15 mouse cellular contexts compared by ENCODE assay signal in the genomic region with DNA sequence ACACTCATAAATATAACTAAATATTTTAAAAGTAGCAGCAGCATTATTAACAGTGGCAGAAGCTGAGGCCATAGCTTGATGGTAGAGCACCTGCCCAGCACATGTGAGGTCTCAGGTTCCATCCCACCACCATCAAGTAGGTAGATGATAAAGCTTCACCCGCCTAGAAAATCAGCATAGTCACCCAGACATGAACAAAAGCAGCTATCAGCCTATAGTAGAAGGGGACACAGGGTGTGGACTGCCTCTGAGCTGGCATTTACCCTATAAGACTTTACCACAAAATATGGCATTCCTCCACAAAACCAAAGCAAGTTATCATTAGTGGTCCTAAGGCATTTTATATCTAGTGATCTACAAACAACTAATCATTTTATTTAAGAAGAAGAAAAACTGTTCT. TPM values are rescaled to one million over a fixed set of nuclear protein-coding genes. Genes with fewer than 3 reads are reported as not detected.
A peak's percentile ranks its signal among the peaks of the same experiment; 100 is the strongest.
DNase-seq lines count a peak whose midpoint lies in the region; ATAC-seq and TF ChIP-seq lines count a peak whose summit lies in the region.
"Had no signal": no experiment of that assay in that cellular context is flagged by ENCODE, and none has a peak within 500 bp of the region (broad histone marks: within the 10 kb centered on the region; RNA-seq: fewer than 3 reads in every experiment).

No protein-coding gene starts in this region.

- ATAC-seq in heart, embryonic 12.5 days (ENCODE audit: insufficient number of reproducible peaks, low FRiP score), result peak; percentile 34; the same call in 1 of the 2 replicates
- ATAC-seq in kidney, postnatal 0 days (replicated peaks; ENCODE audit: low FRiP score, low read depth), result no peak

- H3K4me3 ChIP-seq in heart, embryonic 12.5 days, result no peak overlapping the region
- no peak overlapping the region for H3K4me3 ChIP-seq in kidney, postnatal 0 days (replicated peaks; ENCODE audit: low read depth, low read length)
- H3K4me3 ChIP-seq in testis, adult 2 months (ENCODE audit: control insufficient read depth, low read depth, low read length), result no peak overlapping the region

- peak overlapping the region; percentile 84 for H3K27ac ChIP-seq in heart, embryonic 12.5 days (ENCODE audit: poor library complexity, severe bottlenecking)
- peak overlapping the region; percentile 77 for H3K27ac ChIP-seq in kidney, postnatal 0 days
- peak overlapping the region; percentile 24; the same call in 1 of the 2 replicates for H3K27ac ChIP-seq in testis, adult 2 months (ENCODE audit: control insufficient read depth, insufficient read depth, low read depth, low read length)
- H3K27ac ChIP-seq: hindbrain, embryonic 14.5 days had no signal

- H3K9me3 ChIP-seq in heart, embryonic 12.5 days (replicated peaks), result no peaks in the 10 kb centered on the region
- no peaks in the 10 kb centered on the region for H3K9me3 ChIP-seq in kidney, postnatal 0 days (replicated peaks; ENCODE audit: low read length)

- no peak for DNase-seq in heart, adult 18-20 months
- no peak for DNase-seq in kidney, postnatal 0 days (ENCODE audit: low spot score)
- DNase-seq in kidney, adult 18-20 months, result no peak
- DNase-seq in testis, postnatal 10 days (ENCODE audit: low spot score), result no peak
- no peak for DNase-seq in retina, postnatal 1 day
- DNase-seq in urinary bladder, postnatal 10 days (ENCODE audit: low spot score), result no peak
- DNase-seq: cerebellum, adult 2 months had no signal

- no peak overlapping the region for H3K4me2 ChIP-seq in heart, embryonic 12.5 days
- H3K4me2 ChIP-seq in kidney, postnatal 0 days (ENCODE audit: low read length), result no peak overlapping the region
- H3K4me2 ChIP-seq: hindbrain, embryonic 14.5 days had no signal

- no peaks in the 10 kb centered on the region for H3K27me3 ChIP-seq in heart, embryonic 12.5 days (replicated peaks)
- no peaks in the 10 kb centered on the region for H3K27me3 ChIP-seq in kidney, postnatal 0 days (ENCODE audit: insufficient read depth, low read length)
- H3K27me3 ChIP-seq in testis, adult 2 months (ENCODE audit: control insufficient read depth, insufficient read depth, low read length), result no peaks in the 10 kb centered on the region

- peaks cover 16% of the 10 kb centered on the region for H3K36me3 ChIP-seq in heart, embryonic 12.5 days
- H3K36me3 ChIP-seq in kidney, postnatal 0 days (ENCODE audit: insufficient read depth, low read length), result peaks cover 5% of the 10 kb centered on the region; the same call in 1 of the 2 replicates
- H3K36me3 ChIP-seq in testis, adult 2 months (ENCODE audit: control insufficient read depth, insufficient read depth, low read length), result no peaks in the 10 kb centered on the region

- 36% methylated on average over 1 of the region's 1 CpGs for WGBS in heart, embryonic 12.5 days
- WGBS in kidney, postnatal 0 days, result 80% methylated on average over 1 of the region's 1 CpGs

- H3K9ac ChIP-seq in heart, embryonic 12.5 days, result no peak overlapping the region
- no peak overlapping the region for H3K9ac ChIP-seq in kidney, postnatal 0 days (ENCODE audit: low read depth, low read length)
- H3K9ac ChIP-seq: hindbrain, embryonic 14.5 days had no signal

- TF ChIP-seq CTCF in kidney, postnatal 0 days (IDR thresholded peaks at IDR 0.05; ENCODE audit: low read depth), result no peak
- no peak for TF ChIP-seq CTCF in testis, adult 2 months (IDR thresholded peaks at IDR 0.05; ENCODE audit: control insufficient read depth, insufficient read depth, insufficient replicate concordance, low read depth, low read length)

- TF ChIP-seq POLR2A in testis, adult 2 months (IDR thresholded peaks at IDR 0.05; ENCODE audit: control insufficient read depth, low read depth, low read length), result no peak

- H3K4me1 ChIP-seq in heart, embryonic 12.5 days (replicated peaks), result peaks cover 47% of the 10 kb centered on the region
- peaks cover 13% of the 10 kb centered on the region for H3K4me1 ChIP-seq in kidney, postnatal 0 days (replicated peaks; ENCODE audit: insufficient read depth, low read length)
- H3K4me1 ChIP-seq in testis, adult 2 months (ENCODE audit: control insufficient read depth, insufficient read depth, low read length), result no peaks in the 10 kb centered on the region

RNA-seq across cellular contexts. Expression of gene 4931406P16Rik, which starts 10.7 kb away (rescaled TPM):
- polyA plus RNA-seq in heart, embryonic 12.5 days (2016; fragmentation: Nextera tagmentation; extraction: Ambion mirVana), result 50.3 and 53.7 TPM in 2 replicates
- total RNA-seq in heart, adult 18-20 months (2021), result 10 to 100 TPM; 34.8 to 41.3 TPM
- polyA plus RNA-seq in kidney, postnatal 0 days (2015; fragmentation: Nextera tagmentation; extraction: Ambion mirVana), result 39.1 and 41.2 TPM in 2 replicates
- polyA plus RNA-seq in testis, adult 2 months (2012; rRNA removed), result 16.3 and 17.6 TPM in 2 replicates

RNA-seq across cellular contexts. Expression of gene Gm6096, which starts 51.8 kb away (rescaled TPM):
- polyA plus RNA-seq in heart, embryonic 12.5 days (2016; fragmentation: Nextera tagmentation; extraction: Ambion mirVana), result 0.86 TPM in 1 of 2 replicates, not detected in the other
- not detected for total RNA-seq in heart, adult 18-20 months (2021)
- 0.32 TPM in 1 of 2 replicates, not detected in the other for polyA plus RNA-seq in kidney, postnatal 0 days (2015; fragmentation: Nextera tagmentation; extraction: Ambion mirVana)
- polyA plus RNA-seq in testis, adult 2 months (2012; rRNA removed), result not detected in 2 replicates
- total RNA-seq: adrenal gland, postnatal 4 days; gastrocnemius, adult 8-10 months; layer of hippocampus, adult 8-10 months; MEL had no signal
- polyA plus RNA-seq: cerebellum, adult 2 months; limb, embryonic 11.5 days had no signal

Comparison
In these comparisons a context has a peak if more than half of its experiments do, and no peak if none do; other contexts are left out.
1. H3K27ac ChIP-seq: peak in every context shown above with its lines; median percentile 84 in heart, embryonic 12.5 days; 77 in kidney, postnatal 0 days; 24 in testis, adult 2 months.